Mouse (Mus musculus): ENCODE data around the gene Calm3.

DNA sequence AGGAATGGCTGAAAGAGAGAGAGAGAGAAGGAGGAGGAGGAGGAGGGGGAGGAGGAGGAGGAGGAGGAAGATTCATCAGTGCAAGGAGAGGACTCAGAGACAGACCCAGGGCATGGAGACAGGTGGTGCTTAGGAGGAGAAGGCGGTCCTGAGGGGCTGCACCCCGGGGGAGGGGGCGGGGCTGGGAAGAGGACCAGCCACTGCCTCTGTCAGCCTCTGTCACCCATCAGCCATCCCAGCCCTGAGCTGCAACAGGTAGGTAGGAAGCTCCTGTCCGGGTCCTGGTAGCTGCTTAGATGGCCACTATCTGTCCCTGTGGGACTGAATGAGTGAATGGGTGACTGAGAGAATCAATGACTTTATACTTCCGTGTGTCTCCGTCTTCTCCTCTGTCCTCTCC, 30.3 kb downstream of the Calm3 start:
- TF ChIP-seq POLR2A (IDR thresholded peaks at IDR 0.05; ENCODE audit: extremely low read depth, insufficient read depth, low read length) = no peak
- TF ChIP-seq CTCF (IDR thresholded peaks at IDR 0.05; ENCODE audit: low read depth, low read length) = no peak
